Mouse (Mus musculus) heart, postnatal 0 days (tissue): ENCODE data around the gene Immp2l. TPM values are rescaled to one million over a fixed set of nuclear protein-coding genes. Genes with fewer than 3 reads are reported as not detected.

Source experiments
- ATAC-seq: fragments of 200-750 bp; cut with Nextera tagmentation; 2 replicates; pipeline ENCODE4 v1.8.0; 2017; ENCODE audit warnings: low read depth, moderate number of reproducible peaks, moderate library complexity; ENCODE audit not compliant: insufficient read depth
- DNase-seq: peaks from one replicate; pipeline ENCODE4 v3.0.0-alpha.2; 2016; ENCODE audit warnings: low spot score
- H3K27ac ChIP-seq: fragments of 300-500 bp; sonication (generic); 2 replicates; pipeline ENCODE4 v1.5.1; 2014; ENCODE audit warnings: low read depth, mild to moderate bottlenecking
- H3K27me3 ChIP-seq: fragments of 300-500 bp; sonication (generic); 2 replicates; pipeline ENCODE4 v1.6.1; 2014; ENCODE audit warnings: low read length, mixed read lengths; ENCODE audit not compliant: control insufficient read depth, insufficient read depth
- H3K36me3 ChIP-seq: fragments of 300-500 bp; sonication (generic); replicated peaks from 2 replicates; pipeline ENCODE4 v1.6.1; 2014; ENCODE audit warnings: low read length, mixed read lengths; ENCODE audit not compliant: control insufficient read depth, insufficient read depth
- H3K4me1 ChIP-seq: fragments of 300-500 bp; sonication (generic); 2 replicates; pipeline ENCODE4 v1.6.1; 2014; ENCODE audit warnings: antibody characterized with exemption; ENCODE audit not compliant: control insufficient read depth, insufficient read depth
- H3K4me2 ChIP-seq: fragments of 300-500 bp; sonication (generic); 2 replicates; pipeline ENCODE4 v1.6.1; 2014; ENCODE audit warnings: low read depth, mild to moderate bottlenecking, low read length, moderate library complexity
- H3K4me3 ChIP-seq: fragments of 300-500 bp; sonication (generic); 2 replicates; pipeline ENCODE4 v1.5.1; 2014; ENCODE audit warnings: low read depth, low read length
- H3K9ac ChIP-seq: fragments of 300-500 bp; sonication (generic); replicated peaks from 2 replicates; pipeline ENCODE4 v1.6.1; 2014; ENCODE audit warnings: low read depth, low read length, mixed read lengths
- H3K9me3 ChIP-seq: fragments of 300-500 bp; sonication (generic); replicated peaks from 2 replicates; pipeline ENCODE4 v1.6.1; 2016; ENCODE audit warnings: low read length; ENCODE audit not compliant: control insufficient read depth
- CTCF ChIP-seq: IDR thresholded peaks from 2 replicates; pipeline ENCODE4 v1.5.1; 2016; ENCODE audit warnings: antibody characterized with exemption, control low read depth, low read depth
- EP300 ChIP-seq: IDR thresholded peaks from 2 replicates; pipeline ENCODE4 v1.6.1; 2016; ENCODE audit warnings: antibody characterized with exemption, low read depth
- WGBS: fragments of 180-500 bp; shearing (Covaris S2); extraction: QIAGEN DNeasy Blood & Tissue Kit; methylation state at CpG from one replicate; pipeline ENCODE4 v1.1.7; 2014; 5-methylcytosine and 5-hydroxymethylcytosine counted together
- polyA plus RNA-seq: library from polyadenylated mRNA; unstranded; fragments of >200 nt; fragmentation: Nextera tagmentation; extraction: Ambion mirVana; gene quantifications from 2 replicates; pipeline ENCODE4 v1.2.1, GENCODE M21; 2015
- total RNA-seq: library from RNA; depleted of rRNA; stranded (reverse); fragments of >200 nt; gene quantifications from 2 replicates; pipeline ENCODE4 v1.2.3, GENCODE M21; 2014; ENCODE audit warnings: low replicate concordance

The Immp2l gene
- total and polyA plus RNA-seq, 2 experiments from 2014 or later = 3.6 to 10.8 TPM

DNA sequence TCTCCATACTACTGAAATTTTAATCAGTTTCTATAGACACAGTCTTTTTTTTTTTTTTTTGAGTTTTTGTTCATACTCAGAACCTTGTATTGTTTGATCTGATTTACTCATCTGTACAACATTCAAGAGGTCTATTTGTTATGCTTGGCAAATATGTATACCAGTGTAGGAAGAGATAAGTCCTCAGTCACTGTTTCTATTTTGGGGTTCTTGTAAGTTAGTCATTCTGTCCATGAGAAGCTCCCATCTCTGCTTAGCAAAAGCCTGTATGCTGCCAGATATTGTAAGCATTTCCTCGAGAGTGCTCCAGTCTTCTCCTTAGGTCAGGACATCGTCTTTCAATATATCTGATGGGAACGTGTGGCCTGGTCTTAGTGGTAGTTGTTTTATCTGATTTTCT lies 168.9 kb downstream of the Immp2l start:
- H3K4me2 ChIP-seq = no peak overlapping the region
- DNase-seq = no peak
- ATAC-seq = no peak
- H3K27me3 ChIP-seq = no peaks in the 10 kb centered on the region
- H3K36me3 ChIP-seq = no peaks in the 10 kb centered on the region
- no peak overlapping the region for H3K9ac ChIP-seq
- WGBS = 15% methylated on average over 3 of the region's 3 CpGs
- peaks cover 4% of the 10 kb centered on the region; the same call in 1 of the 2 replicates for H3K4me1 ChIP-seq
- H3K4me3 ChIP-seq = no peak overlapping the region
- H3K27ac ChIP-seq = no peak overlapping the region
- H3K9me3 ChIP-seq = no peaks in the 10 kb centered on the region
- no peak for TF ChIP-seq EP300
- no peak for TF ChIP-seq CTCF

DNA sequence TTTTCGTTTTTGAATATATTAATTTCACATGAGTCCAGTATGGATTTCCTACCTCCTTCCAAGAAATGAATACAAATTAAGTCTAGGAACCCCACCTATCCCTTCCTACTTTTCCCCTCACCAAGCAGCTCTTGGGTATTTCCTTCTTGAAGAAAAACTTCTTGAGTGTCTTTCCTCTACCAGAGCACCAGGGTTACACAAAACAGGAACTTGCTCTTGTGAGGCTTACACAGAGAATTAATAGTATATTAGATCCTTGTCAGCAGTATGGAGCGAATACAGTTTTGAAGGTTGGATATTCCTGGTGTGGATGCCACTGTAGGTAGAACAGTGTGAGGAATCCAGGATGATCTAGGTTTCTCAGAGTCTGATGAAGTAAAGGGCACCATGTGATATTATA lies 172.5 kb downstream of the Immp2l start:
- TF ChIP-seq EP300 (no peak), CTCF (no peak)
- ATAC-seq (no peak), DNase-seq (no peak)
- Histone ChIP-seq H3K4me3 (no peak overlapping the region), H3K27me3 (no peaks in the 10 kb centered on the region), H3K4me2 (no peak overlapping the region), H3K36me3 (no peaks in the 10 kb centered on the region), H3K9me3 (no peaks in the 10 kb centered on the region), H3K9ac (no peak overlapping the region), H3K27ac (no peak overlapping the region), H3K4me1 (peaks cover 4% of the 10 kb centered on the region; the same call in 1 of the 2 replicates)
- WGBS = 74% methylated on average over 2 of the region's 2 CpGs

DNA sequence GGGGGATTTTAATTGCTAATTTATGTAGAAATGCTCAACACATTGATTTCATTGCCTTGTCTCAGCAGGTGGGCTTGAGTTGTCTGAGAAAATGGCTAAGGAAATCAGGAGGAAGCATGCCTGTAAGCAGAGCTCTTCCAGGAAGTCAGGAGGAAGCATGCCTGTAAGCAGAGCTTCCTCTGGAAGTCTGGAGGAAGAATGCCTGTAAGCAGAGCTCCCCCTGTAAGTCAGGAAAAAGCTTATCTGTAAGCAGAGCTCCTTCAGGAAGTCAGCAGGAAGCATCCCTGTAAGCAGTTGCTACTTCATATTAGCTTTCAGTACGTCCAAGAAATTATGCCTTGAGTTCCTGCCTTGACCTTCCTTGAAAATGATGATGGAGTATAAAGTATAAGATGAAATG lies 191.3 kb downstream of the Immp2l start:
- Histone ChIP-seq H3K4me1 (no peaks in the 10 kb centered on the region), H3K36me3 (no peaks in the 10 kb centered on the region), H3K9ac (no peak overlapping the region), H3K27me3 (no peaks in the 10 kb centered on the region), H3K9me3 (no peaks in the 10 kb centered on the region), H3K27ac (no peak overlapping the region), H3K4me2 (no peak overlapping the region), H3K4me3 (no peak overlapping the region)
- DNase-seq (no peak), ATAC-seq (no peak)
- TF ChIP-seq EP300 = no peak
- no peak for TF ChIP-seq CTCF
- 39% methylated on average over 1 of the region's 1 CpGs for WGBS

DNA sequence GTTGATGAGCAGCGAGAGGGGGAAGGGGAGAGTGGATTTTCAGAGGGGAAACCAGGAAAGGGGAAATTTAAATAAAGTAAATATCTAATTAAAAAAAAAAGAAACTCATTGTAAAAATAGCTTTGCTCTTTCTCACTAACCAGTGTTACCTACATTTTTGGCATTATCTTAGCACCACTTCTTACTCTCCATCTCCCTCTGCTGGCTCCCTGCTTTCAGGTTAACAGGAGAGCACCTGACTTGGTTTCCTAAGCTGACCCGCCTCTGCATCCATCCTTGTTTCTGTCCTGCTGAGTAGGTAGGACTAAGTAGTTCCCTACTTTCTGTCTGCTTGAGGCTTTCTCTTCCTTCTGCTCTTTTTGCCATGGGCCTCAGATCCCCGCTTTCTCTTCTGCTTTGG lies 198.0 kb downstream of the Immp2l start:
- DNase-seq (no peak), ATAC-seq (no peak)
- 63% methylated on average over 3 of the region's 3 CpGs for WGBS
- H3K4me2 ChIP-seq = no peak overlapping the region
- no peak overlapping the region for H3K9ac ChIP-seq
- no peaks in the 10 kb centered on the region for H3K27me3 ChIP-seq
- peak; percentile 30 for TF ChIP-seq CTCF
- TF ChIP-seq EP300 = no peak
- H3K27ac ChIP-seq = no peak overlapping the region
- H3K9me3 ChIP-seq = no peaks in the 10 kb centered on the region
- H3K4me1 ChIP-seq = no peaks in the 10 kb centered on the region
- H3K36me3 ChIP-seq = no peaks in the 10 kb centered on the region
- no peak overlapping the region for H3K4me3 ChIP-seq

DNA sequence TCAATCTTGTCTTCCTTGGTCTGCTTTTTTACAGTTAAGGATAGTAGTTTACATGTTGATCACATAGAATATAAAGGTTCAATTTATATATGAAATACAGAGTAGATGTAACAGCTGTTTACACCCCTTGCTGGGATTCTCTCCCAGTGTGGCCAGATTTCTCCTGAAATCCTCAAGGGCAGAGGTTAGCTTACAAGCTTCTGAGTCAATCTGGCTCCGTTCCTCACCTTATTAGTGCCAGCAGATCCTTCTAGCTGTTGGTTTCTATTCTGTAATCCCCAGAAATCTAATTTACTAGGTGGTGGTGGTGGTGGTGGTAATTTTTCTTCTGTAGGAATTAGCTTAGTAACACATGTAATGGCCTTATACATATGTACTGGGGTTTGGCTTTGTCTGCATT lies 199.8 kb downstream of the Immp2l start:
- no peaks in the 10 kb centered on the region for H3K4me1 ChIP-seq
- no peaks in the 10 kb centered on the region for H3K36me3 ChIP-seq
- H3K4me3 ChIP-seq = no peak overlapping the region
- WGBS = 77% methylated on average over 1 of the region's 1 CpGs
- H3K27ac ChIP-seq = no peak overlapping the region
- no peak overlapping the region for H3K4me2 ChIP-seq
- H3K27me3 ChIP-seq = no peaks in the 10 kb centered on the region
- H3K9me3 ChIP-seq = no peaks in the 10 kb centered on the region
- H3K9ac ChIP-seq = no peak overlapping the region
- no peak for TF ChIP-seq CTCF
- TF ChIP-seq EP300 = no peak
- DNase-seq (no peak), ATAC-seq (no peak)

DNA sequence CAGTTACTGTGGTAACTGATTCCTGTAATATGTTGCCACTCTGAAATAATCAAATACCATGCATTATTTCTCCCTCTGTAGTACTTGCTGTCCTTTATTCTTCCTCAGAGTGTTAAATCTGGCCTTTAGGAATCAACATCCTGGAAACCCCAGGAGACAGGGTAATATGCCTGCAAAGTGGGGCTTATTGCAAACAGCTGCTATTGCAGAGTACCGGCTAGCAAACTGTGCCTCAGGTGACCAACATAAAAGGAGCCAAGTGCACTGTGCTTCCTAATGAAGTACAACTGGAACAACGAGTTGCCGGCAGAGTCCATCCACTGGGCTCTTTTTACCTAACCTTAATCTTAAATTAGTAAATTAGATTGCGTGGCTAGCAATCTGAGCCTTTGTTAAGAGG lies 200.6 kb downstream of the Immp2l start:
- H3K4me2 ChIP-seq = no peak overlapping the region
- H3K27ac ChIP-seq = no peak overlapping the region
- no peaks in the 10 kb centered on the region for H3K4me1 ChIP-seq
- no peak for DNase-seq
- no peak for ATAC-seq
- no peaks in the 10 kb centered on the region for H3K36me3 ChIP-seq
- 79% methylated on average over 4 of the region's 4 CpGs for WGBS
- no peak overlapping the region for H3K9ac ChIP-seq
- no peak overlapping the region for H3K4me3 ChIP-seq
- no peak for TF ChIP-seq EP300
- TF ChIP-seq CTCF = no peak
- no peaks in the 10 kb centered on the region for H3K9me3 ChIP-seq
- no peaks in the 10 kb centered on the region for H3K27me3 ChIP-seq
